Mouse (Mus musculus): ENCODE data around the gene Tmem53.

GRCm38 (mm10) chr4:117312416-117313084 lies 60.8 kb downstream of the Tmem53 start:
- TF ChIP-seq CTCF (IDR thresholded peaks at IDR 0.05; ENCODE audit: borderline replicate concordance, control insufficient read depth, extremely low read depth, insufficient read depth, low read length, poor library complexity): no peak
- no peak for TF ChIP-seq POLR2A (IDR thresholded peaks at IDR 0.05; ENCODE audit: control insufficient read depth, extremely low read depth, insufficient read depth, low read length, poor library complexity)
